Mouse (Mus musculus) heart, adult 2 months (tissue): ENCODE measurements at regions not wholly inside any gene's neighbourhood (a gene's known extent, or its start where the extent isn't known, plus 50 kb on each side); places are given as distances from the start of the nearest gene placed in this dataset.

Experiments used
- CTCF ChIP-seq: fragments of 200-600 bp; IDR thresholded peaks from 2 replicates; pipeline ENCODE4 v1.8.1; 2022; ENCODE audit warnings: antibody characterized with exemption, mild to moderate bottlenecking, moderate library complexity
- EP300 ChIP-seq: fragments of 200-500 bp; IDR thresholded peaks from 2 replicates; pipeline ENCODE4 v1.6.1; 2011; ENCODE audit warnings: low read depth, low read length, control low read depth; ENCODE audit not compliant: insufficient read depth

- TF ChIP-seq CTCF: no peak
- no peak for TF ChIP-seq EP300
Observed at GRCm38 (mm10) chr17:75917020-75917419, 365.3 kb upstream of the Fam98a start.
